Mouse (Mus musculus): ENCODE measurements at regions not wholly inside any gene's neighbourhood (a gene's known extent, or its start where the extent isn't known, plus 50 kb on each side); places are given as distances from the start of the nearest gene placed in this dataset.
A peak's percentile ranks its signal among the peaks of the same experiment; 100 is the strongest.
"Not testable (repeated sequence)": the region's sequence is repeated elsewhere in the genome, so short reads cannot be mapped to it uniquely, and the experiment has no call there.

GRCm38 (mm10) chr1:149129767-149130287 lies 831.3 kb downstream of the Pla2g4a start:
- no peak for DNase-seq (ENCODE audit: low spot score)

GRCm38 (mm10) chr1:149129138-149129537 lies 832.0 kb downstream of the Pla2g4a start:
- DNase-seq (ENCODE audit: low spot score) = no peak

- DNase-seq (ENCODE audit: low spot score) = no peak
Measured at GRCm38 (mm10) chr1:149127709-149128108, 833.4 kb downstream of the Pla2g4a start.

DNA sequence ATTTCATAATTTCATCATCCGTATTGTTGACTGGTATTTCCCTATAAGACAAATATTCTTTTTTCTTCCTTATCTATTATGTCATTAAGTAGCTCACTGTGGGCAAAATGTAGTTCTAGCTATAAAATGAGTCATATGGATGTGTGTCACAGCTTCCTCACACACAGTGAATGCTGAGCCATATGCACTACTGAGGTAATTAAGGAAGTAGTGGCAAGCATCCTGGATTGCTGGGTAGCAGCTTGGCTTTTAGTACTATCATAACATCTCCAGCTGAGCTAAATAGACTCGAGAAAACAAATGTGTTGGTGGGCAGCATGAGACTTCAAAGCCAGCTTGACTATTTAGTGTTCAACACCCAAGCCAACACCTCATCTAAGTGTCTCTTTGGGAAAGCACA lies 857.7 kb downstream of the Pla2g4a start:
- DNase-seq (ENCODE audit: low spot score) = no peak

DNA sequence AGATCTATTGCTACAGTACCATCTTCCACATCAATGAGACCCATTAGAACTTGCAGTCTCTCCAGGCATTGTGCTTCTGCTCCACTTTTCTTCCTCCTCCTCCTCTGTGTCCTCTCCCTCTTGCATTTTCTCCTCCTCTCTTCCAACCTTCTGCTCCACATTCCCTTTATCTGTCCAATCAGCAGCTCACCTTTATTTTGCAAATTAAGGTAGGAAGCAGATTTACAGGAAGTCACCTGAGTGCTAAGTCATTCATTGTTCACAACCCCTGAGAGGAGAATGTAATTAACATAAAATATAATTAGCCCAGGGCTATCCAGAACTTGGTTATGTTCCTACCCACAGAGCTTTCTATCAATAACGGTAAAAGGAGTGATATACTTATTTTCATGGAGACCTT lies 863.7 kb downstream of the Pla2g4a start:
- no peak for DNase-seq (ENCODE audit: low spot score)

GRCm38 (mm10) chr1:149074681-149075080 lies 886.4 kb downstream of the Pla2g4a start:
- DNase-seq (ENCODE audit: low spot score) = no peak

DNA sequence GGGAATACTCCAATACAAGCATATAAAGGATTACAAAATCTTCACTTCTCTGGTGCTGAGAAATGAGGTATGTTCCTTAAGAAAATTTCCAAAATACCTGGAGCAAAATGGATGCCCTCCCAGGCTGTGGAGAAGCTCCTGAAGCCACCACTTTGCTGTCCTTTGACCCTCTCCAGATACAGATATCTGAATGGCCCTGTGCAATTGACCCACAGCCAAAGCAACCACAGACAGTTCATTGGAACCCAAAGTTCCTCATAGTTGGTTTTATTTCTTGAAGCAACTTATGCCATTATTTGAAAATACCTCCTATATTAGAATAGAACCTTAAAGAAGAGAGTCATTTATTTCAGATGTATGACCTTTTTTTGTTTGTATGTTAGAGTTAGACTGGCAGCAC lies 891.5 kb downstream of the Pla2g4a start:
- DNase-seq (ENCODE audit: low spot score) = no peak

GRCm38 (mm10) chr1:149063011-149063410 lies 898.1 kb downstream of the Pla2g4a start:
- not testable (repeated sequence) for DNase-seq (ENCODE audit: low spot score)

GRCm38 (mm10) chr1:149038188-149038967 lies 922.7 kb downstream of the Pla2g4a start:
- DNase-seq (ENCODE audit: low spot score) = no peak

GRCm38 (mm10) chr1:149028316-149028715 lies 932.8 kb downstream of the Pla2g4a start:
- no peak for DNase-seq (ENCODE audit: low spot score)

DNA sequence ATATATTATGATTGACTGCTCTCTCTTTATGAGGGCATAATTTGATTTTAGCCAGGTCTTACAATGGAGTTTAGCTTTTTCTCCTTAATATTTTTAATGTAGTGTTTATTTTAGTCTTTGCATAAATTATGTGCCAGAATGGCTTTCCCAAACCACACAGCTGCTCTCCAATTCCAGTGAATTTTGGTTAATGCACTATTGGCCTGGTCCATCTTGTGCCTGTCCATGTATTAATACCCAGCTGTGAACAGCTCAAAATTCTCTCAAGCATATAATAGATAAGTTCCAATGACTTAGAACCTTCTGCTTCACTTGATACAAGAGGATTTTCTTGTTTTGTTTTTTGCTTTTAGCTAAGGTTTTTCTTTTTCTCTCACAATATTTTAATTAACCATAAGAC lies 939.4 kb downstream of the Pla2g4a start:
- DNase-seq (ENCODE audit: low spot score) = peak; percentile 9

- no peak for DNase-seq (ENCODE audit: low spot score)
Measured at GRCm38 (mm10) chr1:149021273-149021672, 939.8 kb downstream of the Pla2g4a start.

DNA sequence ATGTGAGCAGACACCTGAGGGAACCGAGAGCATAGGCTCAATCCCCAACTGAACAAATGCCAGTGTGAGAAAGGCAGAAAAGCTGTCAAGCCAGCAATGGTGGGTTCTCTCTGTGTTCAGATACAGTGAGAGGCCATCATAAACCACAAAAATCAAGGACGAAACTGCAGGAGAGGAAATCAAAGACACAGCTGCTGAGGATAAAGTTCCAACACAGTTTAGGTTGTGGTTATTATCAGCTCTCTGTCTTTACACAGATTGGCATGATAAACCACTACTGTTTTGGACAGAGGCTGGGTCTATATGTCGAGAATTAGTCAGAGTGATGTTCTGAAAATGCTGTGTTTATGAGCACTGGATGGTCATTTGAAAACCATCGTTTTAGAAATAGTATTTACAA lies 946.5 kb downstream of the Pla2g4a start:
- DNase-seq (ENCODE audit: low spot score) = no peak

- DNase-seq (ENCODE audit: low spot score) = no peak
Measured at GRCm38 (mm10) chr1:149010767-149011166, 950.3 kb downstream of the Pla2g4a start.

DNA sequence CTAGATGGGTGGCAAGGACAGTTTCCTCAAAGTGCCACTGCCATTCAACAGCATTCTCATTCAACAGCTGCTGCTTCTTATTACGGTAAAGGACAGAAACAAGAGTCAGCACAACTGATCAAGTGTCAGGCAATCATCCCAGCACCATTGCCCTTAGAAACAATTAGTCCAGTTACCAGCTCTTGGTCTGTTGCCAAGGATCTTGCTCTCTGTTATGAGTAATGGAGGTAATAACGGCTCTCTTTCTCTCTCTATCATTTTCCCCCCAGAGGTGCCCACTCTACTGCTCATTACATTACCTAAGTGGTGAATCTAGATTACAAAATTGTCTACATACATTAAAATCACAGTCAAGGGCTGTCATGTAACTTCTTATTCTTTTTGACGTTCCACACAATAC lies 961.0 kb downstream of the Pla2g4a start:
- no peak for DNase-seq (ENCODE audit: low spot score)

DNA sequence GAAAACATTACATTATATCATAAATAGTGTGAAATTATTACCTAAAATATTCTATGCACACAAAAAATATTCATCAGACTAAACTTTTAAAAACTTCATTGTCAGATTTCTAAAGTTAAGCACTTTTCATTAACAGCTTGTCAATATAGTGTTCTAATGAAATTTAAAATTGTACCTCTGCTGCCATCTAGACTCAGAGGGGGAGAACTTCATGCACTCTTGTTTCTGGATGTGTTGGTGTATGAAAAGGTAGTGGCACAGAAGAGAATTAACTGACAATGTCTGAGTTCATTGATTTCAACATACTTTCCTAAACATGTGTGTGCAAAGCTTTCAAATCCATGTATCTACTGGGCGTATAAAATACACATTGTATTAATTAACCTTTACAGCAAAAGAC lies 967.5 kb downstream of the Pla2g4a start:
- peak; percentile 71 for DNase-seq (ENCODE audit: low spot score)

DNA sequence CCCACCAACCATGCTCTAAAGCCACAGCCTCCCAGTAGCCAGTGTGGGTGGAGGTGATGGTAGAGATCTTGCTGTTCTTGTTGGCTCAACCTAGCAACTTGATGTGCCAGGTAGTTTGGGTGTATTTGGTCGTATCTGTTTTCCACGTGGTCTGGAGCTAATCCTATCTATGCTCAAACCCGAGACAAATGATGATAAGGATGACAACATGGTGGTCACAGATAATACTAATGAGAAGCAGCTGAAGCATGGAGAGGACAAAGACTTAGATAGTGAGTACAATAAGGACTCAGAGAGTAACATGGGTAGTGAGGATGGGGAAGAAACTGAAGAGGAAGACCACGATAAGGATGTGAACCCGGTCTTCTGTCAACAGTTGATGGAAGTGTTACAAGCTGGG lies 983.7 kb downstream of the Pla2g4a start:
- DNase-seq (ENCODE audit: low spot score) = no peak

DNA sequence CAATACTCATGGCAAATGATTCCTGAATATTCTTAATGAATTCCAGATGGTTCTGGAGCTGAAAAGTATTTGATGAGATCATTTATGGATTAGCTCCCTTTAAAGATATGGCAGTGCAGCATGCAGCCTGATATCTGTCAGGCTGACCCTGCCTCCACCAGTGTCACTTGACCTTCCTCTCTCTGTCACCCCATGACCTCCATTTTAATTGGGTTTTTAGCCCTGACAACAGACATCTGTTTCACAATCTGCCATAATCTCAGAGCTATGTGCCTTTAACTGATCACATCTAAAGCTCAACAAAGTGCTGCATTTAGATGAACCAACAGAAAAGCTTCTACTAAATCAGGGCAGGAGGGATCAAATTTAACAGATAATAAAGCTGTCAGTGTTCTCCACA lies 995.7 kb downstream of the Pla2g4a start:
- no peak for DNase-seq (ENCODE audit: low spot score)

GRCm38 (mm10) chr1:148934366-148934765 lies 1026.7 kb downstream of the Pla2g4a start:
- no peak for DNase-seq (ENCODE audit: low spot score)

- peak; percentile 53 for DNase-seq (ENCODE audit: low spot score)
Measured at GRCm38 (mm10) chr1:148924506-148924905, 1036.6 kb downstream of the Pla2g4a start.

DNA sequence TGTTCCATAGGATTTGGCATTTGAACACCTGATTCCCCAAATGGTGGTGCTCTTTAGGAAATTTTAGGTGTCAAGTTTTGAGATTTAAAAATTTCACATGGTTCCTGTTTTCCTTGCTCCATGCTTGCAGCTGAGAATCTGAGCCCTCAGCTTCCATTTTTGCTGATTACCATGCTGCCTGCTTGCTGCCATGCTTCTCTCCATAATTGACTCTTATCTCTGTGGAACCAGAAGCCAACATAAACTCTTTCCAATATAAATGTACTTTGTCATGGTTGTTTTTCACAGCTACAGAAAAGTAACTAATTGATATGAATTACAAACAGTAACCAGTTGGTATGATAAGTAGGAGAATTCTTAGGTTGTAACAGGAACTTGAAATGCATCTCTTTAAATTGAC lies 1044.0 kb downstream of the Pla2g4a start:
- DNase-seq (ENCODE audit: low spot score) = no peak

GRCm38 (mm10) chr1:148912819-148913218 lies 1048.3 kb downstream of the Pla2g4a start:
- DNase-seq (ENCODE audit: low spot score) = no peak

- DNase-seq (ENCODE audit: low spot score) = no peak
Measured at GRCm38 (mm10) chr1:148904067-148904466, 1057.0 kb downstream of the Pla2g4a start.

DNA sequence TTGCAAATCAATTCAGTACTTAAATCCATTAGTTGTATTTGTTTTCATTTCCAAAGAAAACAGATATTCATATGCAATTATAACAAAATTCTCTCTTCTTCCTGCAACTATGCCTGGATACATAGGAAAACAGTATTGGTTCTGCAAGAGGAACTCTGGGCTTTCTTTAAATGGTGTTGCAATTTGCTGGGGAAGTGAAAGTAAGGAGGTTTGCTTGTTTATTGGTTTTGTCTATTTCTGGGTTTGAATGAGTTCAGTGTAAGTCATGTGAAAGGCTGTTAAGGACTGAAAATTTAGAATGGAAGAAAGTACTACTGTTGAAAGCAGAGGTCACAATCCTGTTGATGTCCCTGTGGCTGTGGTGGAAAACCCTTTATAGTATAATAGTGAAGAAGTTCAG lies 1058.0 kb downstream of the Pla2g4a start:
- DNase-seq (ENCODE audit: low spot score) = no peak

All from retina, embryonic 14.5 days (tissue).